Mouse (Mus musculus) liver, embryonic 16.5 days (tissue): ENCODE results near the gene Depdc1a. TPM values are rescaled to one million over a fixed set of nuclear protein-coding genes. Genes with fewer than 3 reads are reported as not detected.

Experiments used
- polyA plus RNA-seq: library from polyadenylated mRNA; unstranded; fragments of >200 nt; fragmentation: Nextera tagmentation; extraction: Ambion mirVana; gene quantifications from 2 replicates; pipeline ENCODE4 v1.2.1, GENCODE M21; 2015

Gene Depdc1a
- polyA plus RNA-seq, 1 experiment from 2014 or later, result 22.8 TPM

Other genes with a start within 250 kb of the Depdc1a start
- gene Rpe65, start 103.7 kb downstream of the Depdc1a start, polyA plus RNA-seq, result not detected in 2 replicates